Mouse (Mus musculus) cerebellum, adult 18-20 months (tissue): ENCODE data around the gene Slc48a1.

Experiments
- DNase-seq, 2 experiments: peaks; one replicate each; pipeline ENCODE4 v3.0.0; 2021

The Slc48a1 gene

GRCm38 (mm10) chr15:97784561-97785161 lies 6.3 kb downstream of the Slc48a1 start:
- peak in 1 of 2 experiments; percentile 58 for DNase-seq

DNA sequence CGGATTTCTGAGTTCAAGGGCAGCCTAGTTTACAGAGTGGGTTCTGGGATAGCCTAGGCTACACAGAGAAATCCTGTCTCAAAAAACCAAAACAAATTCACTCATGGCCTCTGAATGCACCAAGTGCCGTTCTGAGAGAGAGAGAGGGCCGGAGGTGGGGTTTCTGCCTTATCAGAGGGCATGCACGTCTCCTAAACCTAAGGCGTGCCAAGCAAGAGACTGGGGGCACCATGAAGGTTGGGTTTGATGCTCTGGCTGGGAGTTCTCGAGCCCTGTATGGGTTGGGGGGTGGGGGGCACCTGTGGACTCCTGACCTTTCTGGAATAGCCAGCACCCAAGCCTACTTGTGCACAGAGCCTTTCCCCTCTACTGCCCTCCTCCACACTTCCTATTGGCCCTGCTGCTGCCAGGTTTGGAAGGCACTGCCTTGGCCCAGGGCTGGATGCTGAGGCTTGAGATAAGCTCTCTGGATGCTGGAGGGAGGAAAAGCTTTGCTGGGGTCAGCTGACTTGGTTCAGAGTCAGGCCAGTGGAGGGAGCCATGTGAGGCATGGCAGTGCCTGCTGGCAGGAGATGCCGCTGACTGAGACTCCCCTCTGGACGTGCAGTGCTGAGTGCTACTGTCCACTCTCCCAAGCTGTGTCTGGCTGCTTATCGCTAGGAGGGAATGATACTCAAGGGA lies 7.6 kb downstream of the Slc48a1 start:
- peak; percentile 45 to 62 for DNase-seq

DNA sequence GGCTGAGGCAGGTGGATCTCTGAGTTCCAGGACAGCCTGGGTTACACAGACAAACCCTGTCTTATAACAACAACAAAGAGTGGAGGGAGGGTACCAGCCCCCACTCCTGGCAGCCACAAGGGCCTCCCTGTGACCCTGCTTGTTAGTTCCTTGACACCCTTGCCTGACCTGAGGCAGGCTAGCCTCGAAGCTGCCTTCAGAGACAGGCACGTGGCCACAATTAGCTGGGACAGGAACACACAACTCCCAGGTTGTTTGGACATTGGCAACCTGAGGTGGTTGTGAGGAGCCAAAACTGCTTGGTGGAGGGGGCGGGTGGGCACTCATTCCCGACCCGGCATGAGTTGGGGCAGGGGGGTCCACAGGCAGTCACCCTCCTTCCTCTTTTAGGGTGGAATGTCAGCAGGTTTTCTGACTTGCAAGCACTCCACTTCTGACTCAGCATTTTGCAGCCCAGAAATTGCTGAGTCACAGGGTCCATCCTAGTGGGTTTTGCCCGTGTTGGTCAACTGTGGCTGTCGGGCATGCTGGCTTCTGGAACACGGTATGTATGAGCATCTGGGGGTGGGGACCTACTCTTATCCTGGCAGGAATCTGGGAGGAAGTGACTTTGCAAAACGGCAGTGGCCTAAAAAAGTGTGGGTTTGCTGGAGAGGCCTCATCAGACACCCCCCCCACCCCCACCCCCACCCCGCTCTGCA lies 8.2 kb downstream of the Slc48a1 start:
- DNase-seq: no peak

DNA sequence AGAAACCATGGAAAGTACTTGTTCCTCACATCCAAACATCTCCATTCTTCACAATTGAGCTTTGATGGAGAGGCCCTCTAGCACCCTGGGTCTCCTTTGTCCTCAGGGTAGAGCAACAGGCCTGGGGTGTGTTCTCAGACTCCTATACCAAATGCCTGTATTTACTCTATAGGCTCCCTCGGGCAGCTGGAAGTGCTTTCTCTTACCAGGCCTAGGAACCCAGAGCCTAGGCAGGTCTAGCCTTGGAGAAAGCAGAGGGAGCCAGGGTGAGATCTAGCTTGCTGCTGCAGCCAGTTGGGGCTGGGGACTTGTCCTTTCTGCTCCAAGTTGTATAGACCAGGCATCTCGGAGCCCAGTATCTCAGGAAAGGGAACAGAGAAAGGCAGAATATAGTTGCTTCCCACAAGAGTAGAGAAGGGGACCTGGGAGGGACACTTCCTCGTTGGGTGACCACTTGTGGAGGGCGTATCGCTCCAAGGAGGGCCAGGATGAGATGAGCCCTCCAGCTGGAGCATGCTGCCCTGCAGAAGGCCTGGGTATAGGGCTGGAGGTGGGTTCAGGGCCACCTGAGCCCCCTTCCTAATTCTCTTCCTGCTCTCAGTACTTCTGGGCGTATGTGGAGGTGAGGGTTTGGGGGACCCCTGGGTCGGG lies 9.0 kb downstream of the Slc48a1 start:
- no peak for DNase-seq

DNA sequence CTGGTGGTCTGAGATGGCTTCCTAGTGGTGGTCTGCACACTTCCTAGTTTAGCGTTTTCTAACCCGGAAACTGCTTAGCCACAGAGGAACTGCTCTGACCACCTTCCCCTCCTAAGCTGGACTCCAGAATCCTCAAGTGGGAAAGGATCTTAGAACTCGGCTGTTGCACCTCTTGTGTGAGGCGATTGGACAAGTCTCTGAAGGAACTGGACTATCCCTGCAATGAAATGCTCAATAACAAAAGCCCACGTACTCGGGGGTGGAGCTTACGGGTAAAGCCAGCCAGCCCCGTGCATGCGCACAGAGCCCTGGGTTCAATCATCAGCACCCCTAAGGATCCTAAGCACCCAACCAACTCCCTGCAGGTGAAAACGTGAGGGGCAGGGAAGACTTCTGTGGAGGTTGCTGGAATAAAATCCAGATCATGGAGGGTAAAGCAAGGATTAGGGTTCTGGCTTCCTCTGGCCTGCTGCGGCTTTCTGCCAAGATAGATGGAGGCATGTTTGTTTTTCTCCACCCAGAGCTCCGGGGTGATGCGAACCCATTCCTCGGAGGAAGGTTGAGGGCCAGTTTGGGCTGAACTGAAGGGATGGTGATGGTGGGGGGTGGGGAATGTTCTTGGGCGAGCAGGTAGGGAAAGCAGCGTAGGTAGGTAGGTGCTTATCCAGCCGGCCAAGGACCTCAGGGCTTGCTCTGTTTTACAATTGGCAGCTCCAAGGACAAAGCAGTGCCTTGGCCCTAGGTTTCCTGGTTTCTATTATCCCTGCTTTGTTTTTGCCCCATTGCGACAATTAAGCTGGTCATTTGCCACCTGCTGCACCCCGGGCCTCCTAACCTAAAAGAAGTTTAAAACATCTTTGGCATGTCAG lies 9.7 kb downstream of the Slc48a1 start:
- DNase-seq: no peak

DNA sequence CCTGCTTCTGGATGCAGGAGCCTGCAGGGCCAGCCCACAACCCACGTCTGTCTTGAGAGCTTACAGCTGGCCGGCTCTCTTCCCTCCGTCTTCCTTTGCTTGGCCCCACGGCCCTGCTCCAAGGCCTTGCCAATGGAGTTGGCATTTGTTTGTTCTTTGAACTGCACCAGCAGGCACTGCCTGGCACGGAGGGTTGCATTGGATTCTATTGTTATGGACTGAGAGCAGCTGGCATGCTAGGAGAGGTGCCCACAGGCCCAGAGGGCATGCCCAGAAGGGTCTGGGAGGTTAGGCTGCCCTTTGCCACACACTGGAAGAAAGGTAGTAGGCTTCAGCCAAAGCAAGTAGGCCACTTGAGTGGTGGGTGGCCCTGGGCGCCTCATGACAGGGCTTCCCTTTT lies 10.5 kb downstream of the Slc48a1 start:
- peak; percentile 71 to 82 for DNase-seq

DNA sequence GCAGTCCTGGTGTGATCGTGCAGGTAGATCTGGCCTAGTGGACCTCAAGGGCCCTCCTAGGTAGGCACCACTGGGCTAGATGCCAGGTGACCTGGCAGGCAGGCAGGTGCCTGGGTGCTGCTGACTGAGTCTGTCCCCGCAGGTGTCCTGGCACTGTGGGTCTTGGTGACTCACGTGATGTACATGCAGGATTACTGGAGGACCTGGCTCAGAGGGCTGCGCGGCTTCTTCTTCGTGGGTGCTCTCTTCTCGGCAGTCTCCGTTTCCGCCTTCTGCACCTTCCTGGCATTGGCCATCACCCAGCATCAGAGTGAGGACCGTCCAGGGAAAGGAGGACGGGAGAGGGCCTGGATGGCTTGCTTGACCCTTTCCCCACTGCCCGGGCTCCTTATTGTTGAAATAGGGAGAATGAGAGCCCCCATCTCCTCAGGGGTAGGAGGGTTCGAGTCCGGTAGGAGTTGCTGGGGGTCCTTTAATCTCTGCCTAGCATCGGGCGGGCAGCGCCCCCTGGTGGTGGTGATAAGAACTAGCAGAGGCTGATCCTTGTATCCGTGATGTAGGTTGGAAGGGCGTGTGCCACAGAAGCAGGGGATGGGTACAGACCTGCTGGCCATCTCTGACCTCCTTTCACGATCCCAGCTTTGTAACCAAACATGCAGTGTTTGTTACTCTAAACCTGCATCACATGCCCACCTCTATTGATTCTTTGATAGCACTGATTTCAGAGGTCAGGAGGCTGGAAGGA lies 11.6 kb downstream of the Slc48a1 start:
- peak; percentile 72 to 78 for DNase-seq

DNA sequence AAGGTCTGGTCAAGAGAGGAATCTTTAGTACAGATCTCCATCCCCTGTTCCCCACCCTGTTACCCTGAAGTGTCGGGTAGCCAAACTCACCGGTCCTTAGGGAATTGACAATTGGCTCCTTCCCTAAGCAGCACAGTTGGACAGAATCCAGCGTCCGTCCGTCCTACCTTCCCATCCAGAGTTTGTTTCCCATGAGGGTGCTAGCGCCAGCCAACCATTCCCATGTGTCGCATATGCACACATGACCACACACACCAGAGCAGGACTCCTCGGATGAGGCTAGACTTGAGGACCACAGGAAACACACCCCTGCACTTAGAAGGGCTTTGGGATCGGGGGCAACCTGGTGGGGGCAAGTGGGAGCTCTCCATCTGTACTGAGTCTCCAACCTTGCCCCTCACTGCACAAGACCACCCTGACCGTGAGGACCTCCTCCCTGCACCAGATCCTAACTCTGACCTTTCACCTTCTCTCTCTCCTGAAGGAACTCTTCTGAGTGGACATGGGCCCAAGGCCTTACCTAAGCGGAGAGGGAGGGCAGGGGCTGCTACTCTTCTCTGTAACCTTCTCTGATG lies 12.9 kb downstream of the Slc48a1 start:
- DNase-seq: no peak

DNA sequence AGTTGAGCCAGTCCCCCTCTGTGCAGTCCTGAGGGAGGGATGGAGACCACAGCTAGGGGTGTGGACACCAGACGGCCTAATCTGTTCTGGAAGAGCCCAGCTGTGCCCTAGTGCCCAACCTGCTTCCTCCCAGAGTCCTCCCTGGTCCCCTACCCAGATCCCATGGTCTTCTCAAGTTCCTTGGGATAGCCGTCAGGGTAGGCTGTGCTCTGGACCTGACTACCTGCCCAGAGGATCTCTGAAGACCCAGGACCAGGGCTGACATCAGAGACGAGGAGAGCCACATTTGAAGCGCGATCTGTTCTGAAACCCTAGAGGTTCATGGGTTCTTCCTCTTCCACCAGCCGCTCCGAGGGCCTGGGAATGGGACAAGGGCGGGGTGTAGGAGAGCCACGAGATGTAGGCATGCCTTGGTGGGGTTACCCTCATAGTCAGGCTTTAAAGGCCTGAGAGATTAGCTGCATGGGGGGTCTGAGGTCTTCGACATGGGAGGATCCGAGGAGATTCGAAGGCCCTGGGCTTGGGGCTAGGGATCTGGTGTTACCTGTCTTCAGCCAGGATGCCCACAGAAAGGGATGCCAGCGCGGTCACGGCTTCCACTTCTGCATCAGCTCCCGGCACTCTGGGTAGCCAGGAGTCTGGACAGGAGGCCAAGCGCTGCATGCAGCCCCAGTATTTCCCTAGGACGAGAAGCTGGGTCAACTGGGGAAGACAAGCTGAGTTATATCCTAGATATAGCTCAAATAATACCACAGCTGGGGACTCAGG lies 15.2 kb downstream of the Slc48a1 start:
- DNase-seq: no peak

GRCm38 (mm10) chr15:97794268-97794667 lies 15.9 kb downstream of the Slc48a1 start:
- DNase-seq: no peak

- DNase-seq: no peak
Observed at GRCm38 (mm10) chr15:97795559-97796235, 17.4 kb downstream of the Slc48a1 start.

- no peak for DNase-seq
Observed at GRCm38 (mm10) chr15:97796674-97797310, 18.5 kb downstream of the Slc48a1 start.

DNA sequence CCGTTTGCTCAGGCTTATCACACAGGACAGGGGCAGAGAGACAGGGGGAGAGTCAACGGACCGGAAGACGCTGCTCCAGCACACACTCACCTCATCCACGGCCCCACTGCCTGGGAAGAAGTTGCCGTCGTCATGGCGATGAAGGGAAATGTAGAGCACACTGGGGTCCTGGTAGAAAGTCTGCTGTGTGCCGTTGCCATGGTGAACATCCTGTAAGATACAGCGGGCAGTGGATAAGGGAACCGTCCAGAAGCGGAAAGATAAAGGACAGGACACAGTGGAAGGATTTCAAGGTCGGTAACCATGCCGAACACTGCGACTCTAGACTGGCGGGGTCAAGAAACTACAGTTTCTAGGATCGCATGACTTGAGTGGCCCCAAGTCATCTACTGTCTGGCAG lies 19.8 kb downstream of the Slc48a1 start:
- DNase-seq: no peak

DNA sequence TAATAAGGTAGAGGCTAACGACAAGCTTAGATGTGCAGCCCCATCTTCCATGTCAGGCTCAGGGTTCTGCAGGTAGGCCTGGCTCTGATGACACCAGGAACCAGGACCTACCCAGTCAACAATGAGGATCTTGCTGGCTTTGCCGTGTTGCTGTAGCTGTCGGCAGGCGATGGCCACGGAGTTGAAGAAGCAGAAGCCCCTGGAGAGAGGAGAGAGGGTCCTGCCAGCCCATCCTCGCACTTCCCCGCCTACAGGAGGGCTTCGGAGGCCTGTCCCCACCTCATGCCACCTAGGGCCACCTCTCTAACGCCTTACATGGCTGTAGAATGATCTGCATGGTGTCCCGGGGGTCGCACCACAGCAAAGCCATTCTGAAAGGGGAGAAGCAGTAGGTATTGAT lies 21.1 kb downstream of the Slc48a1 start:
- DNase-seq: no peak

DNA sequence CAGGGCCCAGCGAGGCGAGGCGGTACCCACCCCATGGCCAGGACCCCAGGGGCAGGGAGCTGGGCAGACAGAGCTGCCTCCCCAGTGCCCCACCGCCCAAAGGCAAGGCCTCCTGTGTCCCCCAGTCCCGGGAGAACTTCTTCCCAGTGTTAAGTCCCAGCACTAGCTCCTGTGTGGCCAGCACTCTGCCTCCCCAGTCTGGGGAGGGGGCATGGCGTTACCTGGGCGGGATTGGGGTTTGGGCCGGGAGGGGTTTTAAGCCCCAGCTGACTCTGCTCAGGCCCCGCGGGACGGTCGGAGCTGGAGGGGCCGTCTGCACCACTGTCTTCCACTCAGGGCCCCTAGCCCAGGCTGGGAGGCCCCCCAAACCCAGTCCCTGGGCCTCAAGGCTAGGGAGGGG lies 22.5 kb downstream of the Slc48a1 start:
- no peak for DNase-seq

- DNase-seq: no peak
Observed at GRCm38 (mm10) chr15:97801811-97802210, 23.5 kb downstream of the Slc48a1 start.

- no peak for DNase-seq
Observed at GRCm38 (mm10) chr15:97802575-97802974, 24.3 kb downstream of the Slc48a1 start.

DNA sequence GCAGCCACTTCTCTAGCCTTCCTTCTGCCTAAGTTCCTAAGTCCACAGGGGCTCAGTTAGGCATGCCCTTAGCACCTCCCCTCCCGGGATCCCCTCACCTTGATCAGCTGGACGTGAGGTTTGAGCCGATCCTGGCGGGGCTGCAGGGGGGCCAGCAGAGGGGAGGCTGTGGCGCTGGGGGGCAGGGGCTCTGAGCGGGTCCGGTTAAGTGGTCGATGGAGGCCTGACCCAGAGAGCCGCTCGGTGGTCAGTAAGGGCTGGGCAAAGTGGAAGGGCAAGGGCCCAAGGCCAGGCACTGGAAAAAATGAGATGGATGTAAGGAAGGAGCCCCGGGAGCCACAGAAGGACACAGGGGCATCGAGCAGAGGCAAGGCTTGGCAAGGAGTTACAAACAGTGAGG lies 29.5 kb downstream of the Slc48a1 start:
- DNase-seq: no peak

DNA sequence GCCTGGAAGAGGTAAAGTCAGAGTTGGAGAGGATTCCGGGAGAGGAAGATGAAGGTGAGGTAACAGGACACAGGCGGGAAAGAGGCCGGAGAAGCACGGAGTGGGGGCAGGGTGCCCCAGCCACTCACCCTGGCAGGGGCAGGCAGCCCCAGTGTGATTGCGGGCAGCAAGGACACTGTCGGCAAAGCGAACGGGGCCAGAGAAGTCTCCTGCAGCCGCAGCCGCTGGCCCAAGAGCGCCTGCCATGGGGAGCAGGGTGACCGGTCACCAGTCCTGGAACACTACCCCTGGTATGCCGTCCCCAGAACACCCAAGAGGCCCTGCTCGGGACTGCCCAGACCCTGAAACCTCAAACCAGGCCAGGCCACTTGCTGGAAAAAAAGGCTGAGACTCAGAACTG lies 30.2 kb downstream of the Slc48a1 start:
- DNase-seq: no peak

DNA sequence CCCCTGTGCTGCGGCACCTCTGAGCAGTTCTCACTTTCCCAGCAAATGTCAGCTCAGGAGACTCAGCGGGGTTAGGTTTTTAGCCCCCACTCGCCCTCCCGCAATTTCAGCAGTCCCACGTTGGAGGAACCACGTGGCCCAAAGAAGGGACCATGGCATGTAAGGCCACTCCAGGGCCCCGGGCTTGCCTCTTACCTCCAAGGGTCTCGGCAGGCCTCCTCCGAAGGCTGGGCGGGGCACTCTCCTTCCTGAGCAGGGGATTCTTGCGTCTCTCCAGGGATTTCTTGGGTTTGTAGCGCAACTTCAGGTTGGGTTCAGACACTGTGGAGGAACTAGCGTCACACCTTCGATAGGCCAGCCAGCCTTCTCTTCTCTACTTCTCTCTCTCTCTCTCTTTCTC lies 30.9 kb downstream of the Slc48a1 start:
- DNase-seq: no peak
